25 mouse cellular contexts compared by ENCODE assay signal in genomic region chr12:102310261-102310660, GRCm38 (mm10).
"Had no signal": no experiment of that assay in that cellular context is flagged by ENCODE, and none has a peak within 500 bp of the region (broad histone marks: within the 10 kb centered on the region; RNA-seq: fewer than 3 reads in every experiment).

No protein-coding gene starts in this region.

- H3K9me3 ChIP-seq: heart, embryonic 10.5 days; hindbrain, embryonic 12.5 days; intestine, embryonic 15.5 days; limb, embryonic 10.5 days; limb, embryonic 12.5 days had no signal

- ATAC-seq: hindbrain, embryonic 16.5 days; inflammation-experienced regulatory T-cells, adult 6 months; intestine, embryonic 15.5 days; intestine, postnatal 0 days had no signal

- H3K4me2 ChIP-seq: heart, embryonic 12.5 days; hindbrain, embryonic 12.5 days; hindbrain, embryonic 14.5 days; intestine, embryonic 15.5 days; limb, embryonic 12.5 days had no signal

- H3K27me3 ChIP-seq: heart, embryonic 12.5 days; hindbrain, embryonic 12.5 days; intestine, embryonic 15.5 days; limb, embryonic 12.5 days had no signal

- DNase-seq: gastrocnemius, adult 2 months; gastrocnemius, postnatal 14 days; gastrocnemius, postnatal 36 days; heart, adult 11 months; heart, postnatal 10 days; heart, postnatal 4 days; kidney, adult 18-20 months; kidney, adult 8-10 months; kidney, postnatal 10 days; kidney, postnatal 25 days; kidney, postnatal 4 days; liver had no signal

- H3K27ac ChIP-seq: heart, embryonic 10.5 days; hindbrain, embryonic 10.5 days; hindbrain, embryonic 12.5 days; hindbrain, embryonic 14.5 days; intestine, embryonic 15.5 days; layer of hippocampus, adult 2 months; left cerebral cortex, adult 2 months; limb, embryonic 10.5 days; limb, embryonic 12.5 days had no signal

- H3K4me1 ChIP-seq: limb, embryonic 10.5 days had no signal

- H3K9ac ChIP-seq: heart, embryonic 12.5 days; hindbrain, embryonic 12.5 days; hindbrain, embryonic 14.5 days; intestine, embryonic 15.5 days; limb, embryonic 12.5 days had no signal

- H3K4me3 ChIP-seq: gastrocnemius, adult 2 months; heart, embryonic 10.5 days; heart, embryonic 12.5 days; hindbrain, embryonic 10.5 days; hindbrain, embryonic 12.5 days; intestine, embryonic 15.5 days; layer of hippocampus, adult 2 months; left cerebral cortex, adult 2 months; limb, embryonic 10.5 days; limb, embryonic 12.5 days had no signal

- H3K36me3 ChIP-seq: limb, embryonic 10.5 days had no signal
